In the genomic region with DNA sequence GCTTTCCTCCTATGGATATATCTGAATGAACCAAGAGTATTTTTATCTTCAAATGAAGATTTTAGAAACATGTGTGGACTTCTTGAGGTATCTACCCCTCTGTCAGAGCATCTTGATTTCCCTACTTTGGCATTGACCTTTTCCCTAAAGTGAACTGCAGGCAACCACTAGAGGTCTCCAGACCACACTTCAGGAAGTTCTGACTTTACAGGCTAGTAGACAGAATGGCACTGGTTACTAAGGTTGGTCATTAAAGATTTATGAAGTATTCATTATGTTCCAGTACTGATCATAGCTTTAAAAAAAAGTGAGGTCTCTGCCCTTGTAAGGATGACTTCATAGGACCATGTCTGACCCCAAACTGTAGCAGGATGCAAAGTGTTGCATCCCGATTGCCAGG, we compare ENCODE assay signal across 9 mouse cellular contexts. TPM values are rescaled to one million over a fixed set of nuclear protein-coding genes. Genes with fewer than 3 reads are reported as not detected.
DNase-seq lines count a peak whose midpoint lies in the region; ATAC-seq and TF ChIP-seq lines count a peak whose summit lies in the region.
"Had no signal": no experiment of that assay in that cellular context is flagged by ENCODE, and none has a peak within 500 bp of the region (broad histone marks: within the 10 kb centered on the region; RNA-seq: fewer than 3 reads in every experiment).

No protein-coding gene starts in this region.

- no peaks in the 10 kb centered on the region for H3K27me3 ChIP-seq in lung, postnatal 0 days (replicated peaks; ENCODE audit: insufficient read depth, low read length)

- H3K9ac ChIP-seq in lung, postnatal 0 days (replicated peaks; ENCODE audit: low read depth), result no peak overlapping the region

- no peaks in the 10 kb centered on the region for H3K4me1 ChIP-seq in lung, postnatal 0 days (ENCODE audit: insufficient read depth, low read depth, low read length)

- H3K27ac ChIP-seq in lung, postnatal 0 days (ENCODE audit: low read length), result no peak overlapping the region

- WGBS in lung, postnatal 0 days, result 95% methylated on average over 1 of the region's 1 CpGs

- H3K9me3 ChIP-seq in lung, postnatal 0 days (ENCODE audit: low read length), result no peaks in the 10 kb centered on the region

- H3K4me3 ChIP-seq in lung, postnatal 0 days (ENCODE audit: low read depth, low read length), result no peak overlapping the region

- ATAC-seq in frontal cortex, adult (ENCODE audit: low TSS enrichment), result peak; percentile 70; the same call in 1 of the 2 replicates
- ATAC-seq in lung, postnatal 0 days, result no peak
- peak; percentile 56 for ATAC-seq in megakaryocyte-erythroid progenitor cell, adult 5-6 weeks (replicated peaks; ENCODE audit: low FRiP score, low TSS enrichment, poor library complexity, severe bottlenecking)

- no peak for DNase-seq in frontal cortex, postnatal 10 days (ENCODE audit: low spot score in 2 of 2)
- peak; percentile 27 for DNase-seq in lung, postnatal 0 days (ENCODE audit: low spot score)
- DNase-seq in lung, postnatal 10 days, result no peak
- peak; percentile 58 for DNase-seq in brain, adult 2 months (ENCODE audit: low read depth, low spot score)
- DNase-seq in urinary bladder, adult 2 months (ENCODE audit: low spot score), result no peak
- no peak for DNase-seq in urinary bladder, adult 18-20 months (ENCODE audit: low spot score in 2 of 2)

- no peak overlapping the region for H3K4me2 ChIP-seq in lung, postnatal 0 days (replicated peaks; ENCODE audit: low read depth, low read length)

- TF ChIP-seq EP300 in lung, postnatal 0 days (IDR thresholded peaks at IDR 0.05), result no peak

- H3K36me3 ChIP-seq in lung, postnatal 0 days (ENCODE audit: insufficient read depth, low read length), result no peaks in the 10 kb centered on the region

- TF ChIP-seq CTCF in lung, postnatal 0 days (IDR thresholded peaks at IDR 0.05), result peak; percentile 58

RNA-seq across cellular contexts. Expression of gene Aven, which starts 46.0 kb away (rescaled TPM):
- polyA plus RNA-seq in lung, postnatal 0 days (2015; fragmentation: Nextera tagmentation; extraction: Ambion mirVana), result 2.4 and 3.0 TPM in 2 replicates
- total RNA-seq in megakaryocyte-erythroid progenitor cell, adult 5-6 weeks (2014; fragmentation: Nextera tagmentation), result 11.9 and 27.4 TPM in 2 replicates
- 48.4 and 50.6 TPM in 2 replicates for total RNA-seq in megakaryocyte-erythroid progenitor cell, adult 5-6 weeks (2017)
- polyA plus RNA-seq in urinary bladder, adult 2 months (2012; rRNA removed), result 12.9 and 14.9 TPM in 2 replicates

RNA-seq across cellular contexts. Expression of gene Chrm5, which starts 58.2 kb away (rescaled TPM):
- not detected in 2 replicates for polyA plus RNA-seq in lung, postnatal 0 days (2015; fragmentation: Nextera tagmentation; extraction: Ambion mirVana)
- not detected in 2 replicates for total RNA-seq in megakaryocyte-erythroid progenitor cell, adult 5-6 weeks (2014; fragmentation: Nextera tagmentation)
- not detected in 2 replicates for total RNA-seq in megakaryocyte-erythroid progenitor cell, adult 5-6 weeks (2017)
- not detected in 2 replicates for polyA plus RNA-seq in urinary bladder, adult 2 months (2012; rRNA removed)
- total RNA-seq: adrenal gland, postnatal 36 days had no signal

Comparison
In these comparisons a context has a peak if more than half of its experiments do, and no peak if none do; other contexts are left out.
1. DNase-seq: peak in lung, postnatal 0 days (single experiment) and brain, adult 2 months (single experiment); none in frontal cortex, postnatal 10 days (0 of 2), lung, postnatal 10 days (single experiment), urinary bladder, adult 2 months (single experiment) and urinary bladder, adult 18-20 months (0 of 2).